Mouse (Mus musculus): ENCODE data around the gene Pgr. TPM values are rescaled to one million over a fixed set of nuclear protein-coding genes. Genes with fewer than 3 reads are reported as not detected.

Gene Pgr
- total and polyA plus RNA-seq, 2 experiments from 2014 or later, result 0.04 TPM; not detected in 1

DNA sequence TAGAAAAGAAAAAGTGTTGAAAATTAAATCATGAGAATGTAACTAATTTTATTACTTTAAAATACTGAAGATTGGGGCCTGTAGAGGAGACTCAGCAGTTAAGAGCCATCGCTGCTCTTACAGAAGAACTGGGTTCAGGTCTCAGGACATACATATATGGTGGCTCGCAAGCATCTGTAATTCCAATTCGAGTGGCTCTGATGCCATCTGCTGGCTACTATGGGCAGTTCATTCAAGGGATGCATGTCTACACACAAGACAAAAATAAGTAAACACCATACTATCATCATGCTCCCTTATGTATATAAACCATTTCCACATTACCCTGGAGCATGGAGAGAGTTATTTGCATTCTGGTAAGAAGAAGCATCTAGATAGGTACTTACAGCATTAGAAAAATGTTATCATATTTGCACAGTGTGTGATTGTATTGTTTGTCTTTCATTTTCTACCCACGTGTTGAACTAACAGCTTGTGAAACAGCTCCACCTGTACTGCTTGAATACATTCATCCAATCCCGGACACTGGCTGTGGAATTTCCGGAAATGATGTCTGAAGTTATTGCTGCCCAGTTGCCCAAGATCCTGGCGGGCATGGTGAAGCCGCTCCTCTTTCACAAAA, 65.0 kb downstream of the Pgr start:
- peak; percentile 61 for TF ChIP-seq CTCF (IDR thresholded peaks at IDR 0.05; ENCODE audit: low read depth)
- no peak for TF ChIP-seq EP300 (IDR thresholded peaks at IDR 0.05; ENCODE audit: low read depth)
- H3K27me3 ChIP-seq (ENCODE audit: control insufficient read depth, insufficient read depth, low read length), result no peaks in the 10 kb centered on the region
- H3K27ac ChIP-seq (ENCODE audit: low read depth), result no peak overlapping the region
- no peak overlapping the region for H3K9ac ChIP-seq (replicated peaks; ENCODE audit: low read depth, low read length)
- no peak overlapping the region for H3K4me3 ChIP-seq (ENCODE audit: low read depth, low read length)
- 52% methylated on average over 8 of the region's 8 CpGs for WGBS
- DNase-seq (ENCODE audit: low spot score) (peak; percentile 7), ATAC-seq (ENCODE audit: insufficient read depth, low read depth) (no peak)
- no peaks in the 10 kb centered on the region for H3K4me1 ChIP-seq (ENCODE audit: control insufficient read depth, insufficient read depth)
- H3K9me3 ChIP-seq (replicated peaks; ENCODE audit: control insufficient read depth, low read length), result no peaks in the 10 kb centered on the region
- H3K36me3 ChIP-seq (replicated peaks; ENCODE audit: control insufficient read depth, insufficient read depth, low read length), result no peaks in the 10 kb centered on the region
- H3K4me2 ChIP-seq (ENCODE audit: low read depth, low read length), result no peak overlapping the region

DNA sequence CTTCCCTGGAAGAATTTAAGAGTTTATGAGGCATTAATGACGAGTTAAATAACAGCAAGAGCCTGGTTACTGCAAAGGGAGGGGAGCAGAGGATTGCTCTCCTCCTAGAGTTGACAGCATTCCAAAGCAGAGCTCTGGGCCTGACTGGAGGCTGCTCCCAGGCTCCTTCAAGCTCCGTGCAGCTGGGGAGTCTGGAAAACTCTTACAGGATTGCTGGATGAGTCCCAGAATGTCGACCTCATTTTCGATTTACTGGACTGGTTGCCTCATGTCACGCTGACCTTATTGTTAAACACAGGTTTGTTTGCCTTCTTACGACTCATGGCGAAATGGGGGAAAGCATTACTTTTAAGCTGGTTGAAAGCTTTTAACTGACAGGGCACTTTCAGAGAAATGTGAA, 70.6 kb downstream of the Pgr start:
- no peak for TF ChIP-seq CTCF (IDR thresholded peaks at IDR 0.05; ENCODE audit: low read depth)
- TF ChIP-seq EP300 (IDR thresholded peaks at IDR 0.05; ENCODE audit: low read depth), result no peak

DNA sequence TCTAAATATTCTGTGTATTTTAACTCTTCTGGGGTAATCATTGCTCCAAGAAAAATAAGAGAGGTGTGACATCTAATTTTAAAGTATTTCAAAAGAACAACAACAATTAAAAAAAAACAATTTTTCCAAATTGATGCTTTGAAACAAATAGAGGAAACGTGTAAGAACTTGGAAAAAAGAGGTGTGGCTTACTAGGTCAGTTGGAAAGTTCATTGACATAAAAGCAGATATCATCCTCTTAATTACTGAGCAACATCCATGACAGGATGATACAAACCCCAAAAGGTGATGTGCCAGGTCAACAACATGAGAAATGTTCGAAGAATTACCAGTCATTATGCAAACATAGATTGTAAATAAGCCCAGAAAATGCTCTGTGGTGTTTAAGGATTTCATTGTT, 71.9 kb downstream of the Pgr start, which contains the start of gene Gm16485:
Gene Gm16485 (plus strand): TSS at position 301 of the 400 bp plus-strand sequence.
- ATAC-seq (ENCODE audit: insufficient read depth, low read depth), result no peak

More for the DNA sequence above, 70.6 kb downstream of the Pgr start:
- Histone ChIP-seq H3K4me3 (ENCODE audit: low read depth, low read length) (no peak overlapping the region), H3K4me2 (ENCODE audit: low read depth, low read length) (no peak overlapping the region), H3K9me3 (replicated peaks; ENCODE audit: control insufficient read depth, low read length) (no peaks in the 10 kb centered on the region), H3K36me3 (replicated peaks; ENCODE audit: control insufficient read depth, insufficient read depth, low read length) (no peaks in the 10 kb centered on the region), H3K27ac (ENCODE audit: low read depth) (no peak overlapping the region), H3K9ac (replicated peaks; ENCODE audit: low read depth, low read length) (no peak overlapping the region), H3K27me3 (ENCODE audit: control insufficient read depth, insufficient read depth, low read length) (no peaks in the 10 kb centered on the region), H3K4me1 (ENCODE audit: control insufficient read depth, insufficient read depth) (no peaks in the 10 kb centered on the region)
- 57% methylated on average over 7 of the region's 7 CpGs for WGBS
- ATAC-seq (ENCODE audit: insufficient read depth, low read depth) (no peak), DNase-seq (ENCODE audit: low spot score) (peak; percentile 6)

DNA sequence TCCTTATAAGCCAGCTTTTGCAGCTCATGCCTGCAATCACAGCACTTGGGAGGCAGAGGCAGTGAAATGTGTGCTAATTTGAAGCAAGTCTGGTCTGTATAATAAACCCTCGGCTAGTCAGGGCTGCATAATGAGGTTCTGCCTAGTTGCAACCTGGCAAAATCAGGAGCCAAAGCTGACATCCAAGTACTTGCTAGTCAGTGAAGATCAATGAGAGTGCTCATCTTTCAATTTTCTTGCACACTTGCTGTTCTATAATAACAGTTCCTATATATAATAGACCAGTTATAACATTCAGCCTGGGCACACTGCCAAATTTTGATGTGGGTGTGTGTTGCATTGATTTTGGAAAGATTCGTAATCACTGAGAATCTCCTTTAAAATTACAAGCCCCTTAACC, 78.1 kb downstream of the Pgr start:
- no peak for ATAC-seq (ENCODE audit: insufficient read depth, low read depth)
- 53% methylated on average over 2 of the region's 2 CpGs for WGBS

More for the DNA sequence above, 71.9 kb downstream of the Pgr start, which contains the start of gene Gm16485:
- Histone ChIP-seq H3K27me3 (ENCODE audit: control insufficient read depth, insufficient read depth, low read length) (no peaks in the 10 kb centered on the region), H3K4me1 (ENCODE audit: control insufficient read depth, insufficient read depth) (no peaks in the 10 kb centered on the region), H3K4me3 (ENCODE audit: low read depth, low read length) (no peak within 1 kb of the TSS), H3K36me3 (replicated peaks; ENCODE audit: control insufficient read depth, insufficient read depth, low read length) (no peaks in the 10 kb centered on the region), H3K4me2 (ENCODE audit: low read depth, low read length) (no peak within 1 kb of the TSS), H3K9me3 (replicated peaks; ENCODE audit: control insufficient read depth, low read length) (no peaks in the 10 kb centered on the region), H3K9ac (replicated peaks; ENCODE audit: low read depth, low read length) (no peak within 1 kb of the TSS), H3K27ac (ENCODE audit: low read depth) (no peak within 1 kb of the TSS)
- no peak for DNase-seq (ENCODE audit: low spot score)
- WGBS, result 56% methylated on average over 2 of the region's 2 CpGs
- no peak for TF ChIP-seq EP300 (IDR thresholded peaks at IDR 0.05; ENCODE audit: low read depth)
- TF ChIP-seq CTCF (IDR thresholded peaks at IDR 0.05; ENCODE audit: low read depth), result no peak

DNA sequence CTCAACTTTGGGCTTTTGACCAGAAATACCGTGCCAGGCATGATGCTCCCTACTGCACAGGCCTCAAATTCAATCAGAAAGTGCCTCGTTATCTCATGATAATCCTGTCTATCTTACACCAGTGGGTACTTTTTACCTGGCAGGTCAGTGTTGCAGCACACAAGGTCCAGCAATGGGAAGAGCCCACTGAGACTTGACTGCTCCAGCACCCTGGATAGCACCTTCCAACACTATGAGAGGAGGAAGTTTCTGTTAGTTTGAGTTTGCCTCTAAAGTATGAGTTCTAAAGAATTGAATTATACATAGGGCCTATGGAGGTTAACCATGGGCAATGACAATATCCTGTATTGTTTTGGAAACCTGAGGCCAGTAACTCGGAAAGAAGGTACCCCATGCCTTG, 82.7 kb downstream of the Pgr start:
- H3K27me3 ChIP-seq (ENCODE audit: control insufficient read depth, insufficient read depth, low read length), result no peaks in the 10 kb centered on the region
- no peak for TF ChIP-seq EP300 (IDR thresholded peaks at IDR 0.05; ENCODE audit: low read depth)
- TF ChIP-seq CTCF (IDR thresholded peaks at IDR 0.05; ENCODE audit: low read depth), result no peak
- WGBS, result 60% methylated on average over 3 of the region's 3 CpGs
- ATAC-seq (ENCODE audit: insufficient read depth, low read depth) (no peak), DNase-seq (ENCODE audit: low spot score) (peak; percentile 5)
- no peaks in the 10 kb centered on the region for H3K9me3 ChIP-seq (replicated peaks; ENCODE audit: control insufficient read depth, low read length)
- no peaks in the 10 kb centered on the region for H3K36me3 ChIP-seq (replicated peaks; ENCODE audit: control insufficient read depth, insufficient read depth, low read length)
- H3K4me1 ChIP-seq (ENCODE audit: control insufficient read depth, insufficient read depth), result no peaks in the 10 kb centered on the region
- H3K4me3 ChIP-seq (ENCODE audit: low read depth, low read length), result no peak overlapping the region
- H3K4me2 ChIP-seq (ENCODE audit: low read depth, low read length), result no peak overlapping the region
- no peak overlapping the region for H3K27ac ChIP-seq (ENCODE audit: low read depth)
- no peak overlapping the region for H3K9ac ChIP-seq (replicated peaks; ENCODE audit: low read depth, low read length)

More for the DNA sequence above, 78.1 kb downstream of the Pgr start:
- H3K27ac ChIP-seq (ENCODE audit: low read depth), result no peak overlapping the region
- H3K9me3 ChIP-seq (replicated peaks; ENCODE audit: control insufficient read depth, low read length), result no peaks in the 10 kb centered on the region
- no peak overlapping the region for H3K4me2 ChIP-seq (ENCODE audit: low read depth, low read length)
- no peaks in the 10 kb centered on the region for H3K36me3 ChIP-seq (replicated peaks; ENCODE audit: control insufficient read depth, insufficient read depth, low read length)
- DNase-seq (ENCODE audit: low spot score), result no peak
- H3K9ac ChIP-seq (replicated peaks; ENCODE audit: low read depth, low read length), result no peak overlapping the region
- TF ChIP-seq CTCF (IDR thresholded peaks at IDR 0.05; ENCODE audit: low read depth) (no peak), EP300 (IDR thresholded peaks at IDR 0.05; ENCODE audit: low read depth) (no peak)
- no peaks in the 10 kb centered on the region for H3K4me1 ChIP-seq (ENCODE audit: control insufficient read depth, insufficient read depth)
- no peaks in the 10 kb centered on the region for H3K27me3 ChIP-seq (ENCODE audit: control insufficient read depth, insufficient read depth, low read length)
- H3K4me3 ChIP-seq (ENCODE audit: low read depth, low read length), result no peak overlapping the region

DNA sequence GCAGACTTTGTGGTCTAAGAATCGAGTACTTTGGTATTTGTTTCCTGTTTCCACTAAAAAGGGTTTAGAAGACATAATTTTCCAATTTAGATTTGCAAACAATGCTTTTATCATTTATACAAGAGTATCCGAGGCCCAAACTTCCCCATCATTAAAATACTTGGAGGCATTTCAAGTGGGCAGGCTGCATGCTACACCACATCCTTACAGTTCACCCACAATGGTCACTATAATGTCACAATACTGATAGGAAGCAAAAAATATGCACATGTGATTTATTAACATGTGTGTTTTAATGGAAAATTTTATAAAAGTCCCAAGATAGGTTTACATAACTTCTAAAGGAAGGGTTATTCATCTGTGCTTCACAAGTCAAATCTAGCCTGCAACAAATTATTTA, 96.9 kb downstream of the Pgr start:
- Histone ChIP-seq H3K9me3 (replicated peaks; ENCODE audit: control insufficient read depth, low read length) (no peaks in the 10 kb centered on the region), H3K36me3 (replicated peaks; ENCODE audit: control insufficient read depth, insufficient read depth, low read length) (no peaks in the 10 kb centered on the region), H3K27ac (ENCODE audit: low read depth) (no peak overlapping the region), H3K4me2 (ENCODE audit: low read depth, low read length) (no peak overlapping the region), H3K9ac (replicated peaks; ENCODE audit: low read depth, low read length) (no peak overlapping the region), H3K4me1 (ENCODE audit: control insufficient read depth, insufficient read depth) (no peaks in the 10 kb centered on the region), H3K4me3 (ENCODE audit: low read depth, low read length) (no peak overlapping the region), H3K27me3 (ENCODE audit: control insufficient read depth, insufficient read depth, low read length) (no peaks in the 10 kb centered on the region)
- ATAC-seq (ENCODE audit: insufficient read depth, low read depth) (no peak), DNase-seq (ENCODE audit: low spot score) (no peak)
- 63% methylated on average over 2 of the region's 2 CpGs for WGBS
- no peak for TF ChIP-seq EP300 (IDR thresholded peaks at IDR 0.05; ENCODE audit: low read depth)
- no peak for TF ChIP-seq CTCF (IDR thresholded peaks at IDR 0.05; ENCODE audit: low read depth)

Measured in heart, postnatal 0 days (tissue).